Mouse (Mus musculus) embryonic facial prominence, embryonic 14.5 days (tissue): ENCODE data around the gene Slc39a3. TPM values are rescaled to one million over a fixed set of nuclear protein-coding genes. Genes with fewer than 3 reads are reported as not detected.
A peak's percentile ranks its signal among the peaks of the same experiment; 100 is the strongest.
"Not testable (repeated sequence)": the region's sequence is repeated elsewhere in the genome, so short reads cannot be mapped to it uniquely, and the experiment has no call there.

Source experiments
- ATAC-seq: fragments of 200-750 bp; cut with Nextera tagmentation; 2 replicates; pipeline ENCODE4 v1.8.0; 2017; ENCODE audit warnings: low read depth, moderate number of reproducible peaks, moderate TSS enrichment
- DNase-seq: peaks from one replicate; pipeline ENCODE4 v3.0.0-alpha.2; 2015; ENCODE audit warnings: low spot score
- H3K27ac ChIP-seq: fragments of 300-500 bp; sonication (generic); replicated peaks from 2 replicates; pipeline ENCODE4 v1.5.1; 2014; ENCODE audit warnings: low read depth, mild to moderate bottlenecking, low read length, moderate library complexity
- H3K27me3 ChIP-seq: fragments of 300-500 bp; sonication (generic); replicated peaks from 2 replicates; pipeline ENCODE4 v1.6.1; 2014; ENCODE audit warnings: low read length; ENCODE audit not compliant: control insufficient read depth, insufficient read depth
- H3K36me3 ChIP-seq: fragments of 300-500 bp; sonication (generic); 2 replicates; pipeline ENCODE4 v1.6.1; 2014; ENCODE audit warnings: low read length, mixed read lengths; ENCODE audit not compliant: control insufficient read depth, insufficient read depth
- H3K4me1 ChIP-seq: fragments of 300-500 bp; sonication (generic); 2 replicates; pipeline ENCODE4 v1.6.1; 2014; ENCODE audit warnings: antibody characterized with exemption, low read length; ENCODE audit not compliant: control insufficient read depth, insufficient read depth
- H3K4me2 ChIP-seq: fragments of 300-500 bp; sonication (generic); 2 replicates; pipeline ENCODE4 v1.6.1; 2014; ENCODE audit warnings: low read depth, mild to moderate bottlenecking, low read length, moderate library complexity, mixed read lengths
- H3K4me3 ChIP-seq: fragments of 300-500 bp; sonication (generic); 2 replicates; pipeline ENCODE4 v1.5.1; 2014; ENCODE audit warnings: low read depth, mild to moderate bottlenecking, low read length
- H3K9ac ChIP-seq: fragments of 300-500 bp; sonication (generic); 2 replicates; pipeline ENCODE4 v1.6.1; 2014; ENCODE audit warnings: low read depth, mild to moderate bottlenecking, low read length, moderate library complexity, mixed read lengths
- H3K9me3 ChIP-seq: fragments of 300-500 bp; sonication (generic); 2 replicates; pipeline ENCODE4 v1.6.1; 2016; ENCODE audit warnings: low read length; ENCODE audit not compliant: control insufficient read depth
- WGBS: fragments of 180-500 bp; shearing (Covaris S2); extraction: QIAGEN DNeasy Blood & Tissue Kit; methylation state at CpG from one replicate; pipeline ENCODE4 v1.1.7; 2014; 5-methylcytosine and 5-hydroxymethylcytosine counted together
- polyA plus RNA-seq: library from polyadenylated mRNA; unstranded; fragments of >200 nt; fragmentation: Nextera tagmentation; extraction: Ambion mirVana; gene quantifications from 2 replicates; pipeline ENCODE4 v1.2.1, GENCODE M21; 2014

Gene Slc39a3
- polyA plus RNA-seq, 1 experiment from 2014 or later, result 11.9 TPM

DNA sequence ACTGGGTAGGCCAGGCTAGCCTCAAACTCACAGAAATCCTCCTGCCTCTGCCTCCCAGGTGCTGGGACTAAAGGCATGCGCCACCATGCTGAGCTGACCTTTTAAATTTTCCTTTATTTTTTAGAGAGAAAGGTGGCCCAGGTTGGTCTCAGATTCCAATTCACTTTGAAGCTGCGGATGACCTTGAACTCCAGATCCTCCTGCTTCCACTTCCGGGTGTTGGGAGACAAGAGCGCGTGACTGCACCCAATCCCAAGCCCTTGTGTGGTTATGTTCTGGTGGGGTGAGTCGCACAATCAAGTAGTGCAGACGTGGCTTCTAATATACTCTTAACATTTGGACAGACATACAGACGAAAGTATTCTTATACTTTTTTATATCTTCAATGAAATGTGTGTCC lies 40.7 kb downstream of the Slc39a3 start:
- WGBS, result 94% methylated on average over 8 of the region's 8 CpGs

DNA sequence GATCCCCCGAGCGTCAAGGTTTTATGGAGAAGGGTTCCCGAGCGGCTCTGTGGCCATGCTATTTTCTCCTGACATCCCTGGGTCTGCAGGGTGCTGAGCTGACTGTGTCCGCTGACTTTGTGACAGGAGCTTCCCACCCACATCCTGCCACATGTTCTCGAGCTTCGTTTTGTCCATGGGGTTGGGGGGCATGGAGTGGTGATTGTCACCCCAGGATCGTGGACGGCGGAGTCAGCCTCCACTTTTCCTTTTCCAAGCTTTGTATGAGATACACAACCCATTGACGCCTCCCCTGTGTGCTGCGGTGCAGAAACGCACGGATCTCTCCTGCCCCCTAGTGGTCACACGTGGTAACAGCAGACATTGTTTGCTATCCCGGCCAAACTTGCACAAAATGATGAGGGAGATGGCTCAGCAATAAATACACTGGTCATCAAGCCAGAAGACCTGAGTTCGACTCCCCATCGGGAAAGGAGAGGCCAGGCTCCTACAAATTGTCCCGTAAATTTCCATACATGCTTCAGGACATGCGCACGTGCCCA lies 42.1 kb downstream of the Slc39a3 start:
- 0 out of 2 replicates have a peak, but pooled peaks have one; percentile 24 for ATAC-seq

More for the DNA sequence above, 40.7 kb downstream of the Slc39a3 start:
- DNase-seq (no peak), ATAC-seq (no peak)
- H3K4me3 ChIP-seq, result no peak overlapping the region
- peaks cover 6% of the 10 kb centered on the region for H3K4me1 ChIP-seq
- no peaks in the 10 kb centered on the region for H3K36me3 ChIP-seq
- H3K27ac ChIP-seq, result no peak overlapping the region
- H3K27me3 ChIP-seq, result peaks cover 13% of the 10 kb centered on the region
- H3K9ac ChIP-seq, result no peak overlapping the region
- no peak overlapping the region for H3K4me2 ChIP-seq
- H3K9me3 ChIP-seq, result no peaks in the 10 kb centered on the region

DNA sequence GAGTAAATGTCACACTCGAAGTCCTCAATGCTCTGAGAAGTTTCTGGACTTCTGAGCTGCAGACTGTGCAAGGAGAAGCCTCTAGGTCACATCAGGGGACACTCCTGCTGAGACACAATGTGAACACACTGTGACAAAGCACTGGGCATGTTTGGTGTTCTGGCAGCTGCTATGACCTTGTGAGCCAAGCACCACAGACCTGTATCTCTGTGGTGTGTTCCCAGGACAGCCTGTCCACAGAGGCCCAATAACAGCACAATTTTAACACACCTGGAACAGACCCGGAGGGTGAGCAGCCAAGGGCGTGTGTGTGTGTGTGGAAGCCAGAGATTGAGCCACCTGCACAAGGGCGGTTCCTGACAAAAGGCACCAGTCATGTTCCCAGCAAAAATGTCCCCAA lies 42.6 kb downstream of the Slc39a3 start:
- H3K9me3 ChIP-seq, result no peaks in the 10 kb centered on the region
- ATAC-seq (no peak), DNase-seq (no peak)
- H3K4me2 ChIP-seq, result no peak overlapping the region
- H3K4me1 ChIP-seq, result peaks cover 4% of the 10 kb centered on the region
- H3K27ac ChIP-seq, result no peak overlapping the region
- peaks cover 13% of the 10 kb centered on the region for H3K27me3 ChIP-seq
- H3K36me3 ChIP-seq, result no peaks in the 10 kb centered on the region
- H3K4me3 ChIP-seq, result no peak overlapping the region
- no peak overlapping the region for H3K9ac ChIP-seq
- 73% methylated on average over 4 of the region's 4 CpGs for WGBS

More for the DNA sequence above, 42.1 kb downstream of the Slc39a3 start:
- 13% methylated on average over 21 of the region's 21 CpGs for whole genome bisulfite sequencing
- Histone ChIP-seq H3K4me1 (peaks cover 6% of the 10 kb centered on the region), H3K9me3 (no peaks in the 10 kb centered on the region), H3K27me3 (peaks cover 13% of the 10 kb centered on the region), H3K36me3 (no peaks in the 10 kb centered on the region), H3K27ac (no peak overlapping the region), H3K9ac (peak overlapping the region; percentile 48; the same call in 1 of the 2 replicates), H3K4me3 (no peak overlapping the region), H3K4me2 (peak overlapping the region; percentile 37)
- DNase-seq, result peak; percentile 74

DNA sequence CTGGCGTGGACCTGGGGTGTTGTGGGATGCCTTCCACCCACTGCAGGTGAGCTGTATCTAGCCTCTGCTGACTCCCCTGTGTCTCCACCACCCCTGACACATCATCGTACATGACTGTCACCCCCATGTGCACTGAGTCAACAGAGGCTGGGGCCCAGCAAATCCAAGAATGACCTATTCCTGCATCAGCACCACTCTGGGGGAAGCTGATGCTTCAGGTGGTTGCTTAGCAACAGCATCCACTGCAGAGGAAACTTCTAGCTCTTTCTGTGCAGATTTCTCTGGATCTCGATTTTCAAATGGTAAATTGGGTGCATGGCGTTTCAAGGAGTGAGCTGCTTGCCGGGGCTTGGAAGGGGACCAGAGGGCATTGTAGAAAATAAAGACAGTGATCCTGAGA lies 44.0 kb downstream of the Slc39a3 start:
- DNase-seq (no peak), ATAC-seq (no peak)
- 55% methylated on average over 5 of the region's 5 CpGs for WGBS
- H3K36me3 ChIP-seq, result no peaks in the 10 kb centered on the region
- no peaks in the 10 kb centered on the region for H3K4me1 ChIP-seq
- H3K9ac ChIP-seq, result no peak overlapping the region
- no peak overlapping the region for H3K27ac ChIP-seq
- no peak overlapping the region for H3K4me2 ChIP-seq
- no peak overlapping the region for H3K4me3 ChIP-seq
- H3K9me3 ChIP-seq, result no peaks in the 10 kb centered on the region
- H3K27me3 ChIP-seq, result peaks cover 10% of the 10 kb centered on the region

DNA sequence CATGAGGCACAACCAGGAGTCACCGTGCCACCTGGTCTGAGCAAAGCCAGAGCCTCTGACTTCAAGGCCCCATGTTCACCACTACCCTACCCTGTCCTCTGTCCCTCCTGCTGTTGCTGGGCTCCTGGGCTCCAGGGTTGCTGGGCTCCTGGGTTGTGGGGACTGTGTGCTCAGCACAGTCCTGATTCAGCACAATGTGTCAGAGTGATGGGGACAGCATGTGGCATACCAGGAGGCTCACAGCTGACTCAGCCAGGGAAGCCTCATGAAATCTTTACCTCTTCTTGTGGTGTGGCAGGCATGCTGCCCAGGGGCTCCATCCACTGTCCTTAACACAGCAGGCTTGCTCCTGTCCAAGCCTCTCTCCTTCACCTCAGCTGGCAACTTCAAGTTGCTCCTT lies 45.3 kb downstream of the Slc39a3 start:
- no peak for DNase-seq
- Histone ChIP-seq H3K27me3 (peaks cover under 1% of the 10 kb centered on the region; the same call in 1 of the 2 replicates), H3K4me1 (no peaks in the 10 kb centered on the region; the same call in 1 of the 2 replicates), H3K9ac (no peak overlapping the region), H3K36me3 (no peaks in the 10 kb centered on the region), H3K9me3 (no peaks in the 10 kb centered on the region), H3K4me2 (no peak overlapping the region), H3K27ac (no peak overlapping the region), H3K4me3 (no peak overlapping the region)
- 88% methylated on average over 1 of the region's 1 CpGs for WGBS
- ATAC-seq, result no peak

DNA sequence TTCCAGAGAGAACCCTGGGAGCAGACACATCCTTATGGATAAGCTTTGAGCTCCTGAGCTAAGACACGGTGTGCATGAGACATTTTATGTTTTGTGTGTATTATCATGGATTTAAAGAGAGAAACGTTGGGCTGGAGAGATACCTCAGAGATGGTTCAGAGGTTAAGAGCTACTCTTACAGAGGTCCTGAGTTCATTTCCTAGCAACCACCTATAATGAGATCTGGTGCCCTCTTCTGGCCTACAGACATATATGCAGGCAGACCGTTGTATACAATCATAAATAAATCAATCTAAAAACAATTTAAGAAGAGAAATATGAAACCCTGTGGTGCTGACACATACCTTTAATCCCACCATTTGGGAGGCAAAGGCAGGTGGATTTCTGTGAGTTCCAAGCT lies 46.2 kb downstream of the Slc39a3 start:
- Histone ChIP-seq H3K9ac (no peak overlapping the region), H3K4me3 (no peak overlapping the region), H3K36me3 (no peaks in the 10 kb centered on the region), H3K4me2 (no peak overlapping the region), H3K27me3 (peaks cover 9% of the 10 kb centered on the region), H3K9me3 (no peaks in the 10 kb centered on the region), H3K27ac (no peak overlapping the region), H3K4me1 (no peaks in the 10 kb centered on the region; the same call in 1 of the 2 replicates)
- ATAC-seq (no peak), DNase-seq (no peak)
- 13% methylated on average over 3 of the region's 3 CpGs for WGBS

DNA sequence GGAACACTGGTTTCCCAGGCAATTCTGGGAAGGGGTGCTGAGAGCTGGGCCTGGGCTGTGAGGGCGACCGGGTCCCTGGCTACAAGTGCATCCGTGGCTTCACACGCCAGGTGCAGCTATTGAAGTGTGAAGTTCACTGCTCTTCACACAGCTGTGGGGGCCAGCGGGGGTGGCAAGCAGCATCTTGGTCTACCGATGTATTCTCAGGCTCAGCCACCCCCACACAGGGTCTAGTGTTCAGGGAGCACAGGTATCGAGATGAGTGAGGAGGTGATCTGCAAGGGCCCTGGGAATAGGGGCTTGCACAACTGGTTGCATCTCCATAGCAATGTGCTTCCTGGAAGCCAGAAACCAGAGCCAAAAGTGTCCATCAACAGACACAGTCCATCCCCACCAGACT lies 46.8 kb downstream of the Slc39a3 start:
- Histone ChIP-seq H3K27ac (no peak overlapping the region), H3K27me3 (peaks cover 15% of the 10 kb centered on the region), H3K4me3 (no peak overlapping the region), H3K36me3 (no peaks in the 10 kb centered on the region), H3K9me3 (no peaks in the 10 kb centered on the region), H3K4me1 (peaks cover 4% of the 10 kb centered on the region), H3K4me2 (no peak overlapping the region), H3K9ac (no peak overlapping the region)
- no peak for ATAC-seq
- DNase-seq, result no peak
- WGBS, result 58% methylated on average over 7 of the region's 7 CpGs

DNA sequence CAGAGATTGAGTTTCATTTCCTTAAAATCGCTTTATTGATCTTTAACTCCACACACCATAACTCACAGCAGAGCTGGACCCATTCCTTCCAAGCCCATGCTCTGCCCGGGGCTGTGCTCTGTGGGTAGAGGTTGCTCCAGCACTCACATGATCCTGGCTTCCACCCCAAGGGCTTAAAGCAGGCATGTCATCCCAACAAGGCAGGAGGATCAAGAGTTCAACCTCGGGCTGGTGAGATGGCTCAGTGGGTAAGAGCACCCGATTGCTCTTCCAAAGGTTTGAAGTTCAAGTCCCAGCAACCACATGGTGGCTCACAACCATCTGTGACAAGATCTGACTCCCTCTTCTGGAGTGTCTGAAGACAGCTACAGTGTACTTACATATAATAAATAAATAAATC lies 47.4 kb downstream of the Slc39a3 start:
- not testable (repeated sequence) for H3K4me3 ChIP-seq, H3K9ac ChIP-seq, ATAC-seq, H3K4me1 ChIP-seq, H3K27ac ChIP-seq, H3K9me3 ChIP-seq, H3K4me2 ChIP-seq, H3K36me3 ChIP-seq, DNase-seq
- WGBS, result 54% methylated on average over 4 of the region's 4 CpGs
- peaks cover 20% of the 10 kb centered on the region for H3K27me3 ChIP-seq

DNA sequence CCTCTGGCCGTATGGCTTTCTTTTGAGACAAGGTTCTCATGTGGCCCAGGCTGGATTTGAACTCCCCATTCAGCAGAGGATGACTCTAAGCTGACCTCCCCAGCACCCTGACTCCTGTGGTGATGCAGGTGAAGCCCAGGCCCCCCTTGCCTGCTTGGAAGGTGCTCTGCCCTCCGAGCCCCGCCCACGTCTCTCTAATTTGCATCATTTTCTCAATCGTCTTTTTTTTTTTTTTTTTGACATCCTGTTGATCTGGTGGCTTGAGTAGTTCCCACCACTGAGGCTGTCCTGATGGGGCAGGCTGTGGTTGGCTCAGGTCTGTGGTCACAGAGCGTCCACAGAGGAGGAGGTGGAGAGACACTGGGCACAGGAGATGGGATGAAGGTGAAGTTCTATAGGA lies 47.8 kb downstream of the Slc39a3 start:
- Histone ChIP-seq H3K4me3 (no peak overlapping the region), H3K4me1 (peaks cover 4% of the 10 kb centered on the region), H3K4me2 (no peak overlapping the region), H3K9ac (no peak overlapping the region), H3K36me3 (no peaks in the 10 kb centered on the region), H3K27me3 (peaks cover 24% of the 10 kb centered on the region), H3K9me3 (no peaks in the 10 kb centered on the region), H3K27ac (no peak overlapping the region)
- ATAC-seq, result no peak
- 64% methylated on average over 6 of the region's 6 CpGs for WGBS
- no peak for DNase-seq
